Mouse (Mus musculus): ENCODE measurements at regions not wholly inside any gene's neighbourhood (a gene's known extent, or its start where the extent isn't known, plus 50 kb on each side); places are given as distances from the start of the nearest gene placed in this dataset.
"Not testable (repeated sequence)": the region's sequence is repeated elsewhere in the genome, so short reads cannot be mapped to it uniquely, and the experiment has no call there.

DNA sequence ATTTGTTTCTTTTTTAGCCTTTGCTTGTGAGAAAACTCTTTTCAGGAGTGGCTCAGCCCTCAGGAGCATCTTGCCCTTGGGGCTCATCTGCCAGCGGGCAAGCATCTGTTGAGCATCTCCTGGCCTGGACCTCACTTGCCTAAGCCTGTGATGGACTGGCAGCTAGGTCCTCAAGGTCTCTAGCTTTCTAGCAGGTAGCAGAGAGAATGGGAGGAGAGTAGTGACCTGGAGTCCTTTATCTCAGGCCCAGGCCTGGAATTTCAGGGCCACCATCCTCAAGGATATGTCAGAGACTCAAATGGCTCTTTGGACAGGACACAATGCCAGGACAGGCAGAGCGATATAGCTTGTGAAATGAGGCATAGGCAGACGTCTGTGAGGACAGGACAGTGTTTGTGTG is 59.3 kb upstream of the Klf13 start:
- DNase-seq (ENCODE audit: low spot score): no peak

DNA sequence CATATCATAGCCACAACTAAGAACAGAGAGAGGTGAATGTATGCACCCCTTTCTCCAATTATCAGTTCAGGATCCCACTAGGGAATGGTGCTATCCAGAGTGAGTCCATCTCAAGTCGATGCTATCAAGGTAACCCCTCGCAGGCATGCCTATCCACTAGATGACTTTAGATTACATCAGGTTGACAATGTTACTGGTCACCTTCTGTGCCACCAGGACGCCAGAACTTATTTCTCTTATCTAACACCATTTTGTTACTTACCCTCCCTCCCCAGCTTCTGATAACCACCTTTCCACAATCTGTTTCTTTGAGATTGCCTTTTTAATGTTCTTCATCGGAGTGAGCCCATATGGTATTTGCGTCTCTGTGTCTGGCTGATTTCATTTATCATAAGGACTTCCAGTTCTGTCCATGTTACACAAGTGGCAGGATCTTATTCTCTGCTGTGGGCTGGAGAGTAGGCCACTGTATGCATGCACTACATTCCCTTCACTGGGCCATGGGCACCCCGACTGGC is 57.9 kb upstream of the Klf13 start:
- DNase-seq (ENCODE audit: low spot score): no peak

DNA sequence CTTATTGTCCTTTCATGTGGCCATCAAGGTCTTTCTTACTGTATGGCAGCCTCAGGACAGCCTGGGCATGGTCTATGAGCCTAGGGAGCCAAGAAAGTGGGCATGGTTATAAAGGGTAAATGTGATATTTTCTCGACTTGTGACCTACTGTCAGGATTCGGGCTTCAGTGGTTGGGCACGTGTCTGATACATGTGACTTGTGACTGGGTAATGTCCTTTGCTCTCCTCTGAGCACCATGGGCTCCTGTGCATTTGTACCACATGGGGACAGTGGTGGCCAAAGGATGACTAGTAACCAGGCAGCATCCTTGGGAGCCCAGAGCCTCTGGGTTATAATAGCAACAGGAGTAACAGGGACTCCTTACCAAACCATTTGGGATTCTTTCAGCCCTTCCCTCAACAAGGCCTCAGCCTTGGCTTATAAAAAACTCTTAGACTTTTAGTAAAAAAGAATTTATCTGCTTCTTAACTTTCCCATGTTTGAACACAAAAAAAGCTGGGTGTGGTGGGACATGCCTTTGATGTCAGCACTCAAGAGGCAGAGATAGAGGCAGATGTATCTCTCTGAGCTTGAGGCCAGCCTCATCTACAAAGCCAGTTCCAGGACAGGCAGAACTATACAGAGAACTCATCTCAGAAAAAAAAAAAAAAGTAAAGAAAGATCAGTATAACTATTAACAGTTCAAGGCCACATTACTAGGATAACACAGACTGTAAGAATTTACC is 56.7 kb upstream of the Klf13 start:
- no peak for DNase-seq (ENCODE audit: low spot score)

DNA sequence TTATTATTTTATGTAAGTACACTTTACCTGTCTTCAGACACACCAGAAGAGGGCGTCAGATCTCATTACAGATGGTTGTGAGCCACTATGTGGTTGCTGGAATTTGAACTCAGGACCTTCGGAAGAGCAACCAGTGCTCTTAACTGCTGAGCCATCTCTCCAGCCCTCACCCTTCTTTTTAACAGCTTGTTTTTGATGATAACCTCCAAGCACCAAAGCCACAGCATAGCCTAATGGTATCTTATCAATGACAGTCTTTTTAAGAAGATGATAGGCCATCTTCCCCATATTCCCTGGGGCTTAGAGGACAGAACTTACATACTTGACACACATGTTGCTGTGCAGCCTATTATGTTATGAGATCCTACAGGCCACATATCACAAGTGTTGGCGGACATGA is 56.1 kb upstream of the Klf13 start:
- DNase-seq (ENCODE audit: low spot score): not testable (repeated sequence)

GRCm38 (mm10) chr7:63992155-63992554 is 53.4 kb upstream of the Klf13 start:
- no peak for DNase-seq (ENCODE audit: low spot score)

GRCm38 (mm10) chr7:63991085-63992010 is 52.6 kb upstream of the Klf13 start:
- no peak for DNase-seq (ENCODE audit: low spot score)

DNA sequence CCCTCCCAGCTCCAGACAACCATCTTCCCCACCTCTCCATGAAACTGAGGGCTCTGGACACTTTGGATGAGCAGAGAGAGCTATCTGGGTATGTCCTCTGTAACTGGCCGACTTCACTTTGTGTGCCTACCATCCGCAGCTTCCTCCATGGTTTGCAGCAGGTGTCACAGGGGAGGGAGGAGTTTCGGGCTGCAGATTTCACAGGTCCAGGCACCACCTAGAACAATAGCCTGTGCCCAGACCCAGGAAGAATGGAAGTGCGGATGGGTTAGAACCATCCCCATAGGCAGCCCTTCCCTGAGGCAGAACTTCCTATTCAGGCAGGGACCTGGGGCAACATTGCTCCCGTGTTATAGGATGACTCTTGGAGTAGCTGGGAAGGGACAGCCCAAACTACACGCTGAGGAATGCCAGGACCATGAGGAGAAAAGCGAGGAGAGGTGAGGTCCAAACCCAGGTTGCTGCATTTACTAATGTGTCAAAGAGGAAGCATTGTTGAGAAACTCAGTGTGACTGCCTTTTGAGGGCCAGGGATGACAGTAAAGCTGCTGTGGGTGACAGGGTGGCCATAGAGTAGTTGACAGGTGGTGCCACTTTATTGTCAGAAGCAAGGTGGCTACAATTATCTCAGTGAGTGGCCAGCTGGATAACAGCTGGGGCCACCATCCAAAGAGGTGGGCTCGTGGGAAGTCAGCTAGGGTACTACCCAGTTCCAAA is 51.8 kb upstream of the Klf13 start:
- DNase-seq (ENCODE audit: low spot score): no peak

GRCm38 (mm10) chr7:63989736-63990135 is 51.0 kb upstream of the Klf13 start:
- no peak for DNase-seq (ENCODE audit: low spot score)
